Mouse (Mus musculus) Muller cell, postnatal 12 days (primary cell): Measurements from ENCODE around the gene Ptpru.

Experiments used
- DNase-seq: peaks from one replicate; pipeline ENCODE4 v3.0.0-alpha.2; 2015; ENCODE audit errors: inconsistent ontology term

Gene Ptpru

GRCm38 (mm10) chr4:131837872-131838524, at the start of gene Ptpru:
Ptpru (minus strand) TSS chr4:131838288.
- peak; percentile 83 for DNase-seq

- DNase-seq, result no peak
These were observed 47.3 kb upstream of the Ptpru start for GRCm38 (mm10) chr4:131885376-131885775.

GRCm38 (mm10) chr4:131883571-131883970, 45.5 kb upstream of the Ptpru start:
- no peak for DNase-seq

- DNase-seq, result no peak
These were observed 43.2 kb upstream of the Ptpru start for GRCm38 (mm10) chr4:131881306-131881705.

GRCm38 (mm10) chr4:131879692-131880091, 41.6 kb upstream of the Ptpru start:
- DNase-seq, result no peak

- DNase-seq, result no peak
These were observed 38.7 kb upstream of the Ptpru start for GRCm38 (mm10) chr4:131876836-131877235.

GRCm38 (mm10) chr4:131875242-131875641, 37.2 kb upstream of the Ptpru start:
- DNase-seq, result no peak

GRCm38 (mm10) chr4:131874567-131874966, 36.5 kb upstream of the Ptpru start:
- no peak for DNase-seq

GRCm38 (mm10) chr4:131874169-131874536, 36.1 kb upstream of the Ptpru start:
- DNase-seq, result no peak

- DNase-seq, result peak; percentile 98
These were observed 35.4 kb upstream of the Ptpru start, which contains the start of gene Srsf4 for GRCm38 (mm10) chr4:131873293-131874168. Srsf4 (plus strand) TSS chr4:131873617.

GRCm38 (mm10) chr4:131872672-131873292, 34.7 kb upstream of the Ptpru start:
- DNase-seq, result no peak

GRCm38 (mm10) chr4:131861341-131861739, 23.3 kb upstream of the Ptpru start:
- no peak for DNase-seq

- peak; percentile 48 for DNase-seq
These were observed 22.6 kb upstream of the Ptpru start for GRCm38 (mm10) chr4:131860492-131861340.

- DNase-seq, result no peak
These were observed 16.9 kb upstream of the Ptpru start for GRCm38 (mm10) chr4:131854950-131855349.

GRCm38 (mm10) chr4:131849986-131850638, 12.0 kb upstream of the Ptpru start:
- DNase-seq, result no peak

- no peak for DNase-seq
These were observed 10.0 kb upstream of the Ptpru start for GRCm38 (mm10) chr4:131848082-131848481.

- DNase-seq, result no peak
These were observed 8.1 kb upstream of the Ptpru start for GRCm38 (mm10) chr4:131845991-131846778.

- peak; percentile 90 for DNase-seq
These were observed 5.2 kb upstream of the Ptpru start, which contains the start of gene Mecr for GRCm38 (mm10) chr4:131843290-131843743. Mecr (plus strand) TSS chr4:131843470.

GRCm38 (mm10) chr4:131836891-131837491, 1.1 kb downstream of the Ptpru start:
- DNase-seq, result peak; percentile 34
